Mouse (Mus musculus) myocyte (in vitro differentiated cells): ENCODE data around the gene Camk2b.

Experiments used
- CEBPB ChIP-seq: IDR thresholded peaks from 2 replicates; pipeline ENCODE4 v1.6.1; 2011; ENCODE audit warnings: mild to moderate bottlenecking, moderate library complexity; ENCODE audit not compliant: poor library complexity, insufficient read depth, severe bottlenecking
- MAX ChIP-seq: IDR thresholded peaks from one replicate; pipeline ENCODE4 v1.6.1; 2011; ENCODE audit warnings: low read depth, mild to moderate bottlenecking, control low read depth
- MYOD1 ChIP-seq, 3 experiments: IDR thresholded peaks; one replicate each; pipeline ENCODE4 v1.6.1; 2011; ENCODE audit warnings: control low read depth in 2 of 3, low read depth in 2 of 3, mild to moderate bottlenecking in 2 of 3, moderate library complexity in 1 of 3; ENCODE audit not compliant: insufficient read length in 2 of 3, control insufficient read depth in 1 of 3
- MYOG ChIP-seq, 3 experiments: IDR thresholded peaks; one replicate each; pipeline ENCODE4 v1.6.1; 2011; ENCODE audit warnings: control low read depth in 2 of 3, low read depth in 2 of 3, mild to moderate bottlenecking in 2 of 3; ENCODE audit not compliant: insufficient read length in 2 of 3, control insufficient read depth in 1 of 3, insufficient read depth in 1 of 3
- POLR2A ChIP-seq: IDR thresholded peaks from one replicate; pipeline ENCODE4 v1.6.1; 2011; ENCODE audit warnings: low read depth, mild to moderate bottlenecking, control low read depth, moderate library complexity; ENCODE audit not compliant: insufficient read length
- POLR2AphosphoS2 ChIP-seq: IDR thresholded peaks from one replicate; pipeline ENCODE4 v1.6.1; 2011; ENCODE audit warnings: low read depth, control low read depth; ENCODE audit not compliant: insufficient read length
- TCF12 ChIP-seq: IDR thresholded peaks from one replicate; pipeline ENCODE4 v1.6.1; 2011; ENCODE audit warnings: mild to moderate bottlenecking, control low read depth; ENCODE audit not compliant: poor library complexity, insufficient read depth, severe bottlenecking

DNA sequence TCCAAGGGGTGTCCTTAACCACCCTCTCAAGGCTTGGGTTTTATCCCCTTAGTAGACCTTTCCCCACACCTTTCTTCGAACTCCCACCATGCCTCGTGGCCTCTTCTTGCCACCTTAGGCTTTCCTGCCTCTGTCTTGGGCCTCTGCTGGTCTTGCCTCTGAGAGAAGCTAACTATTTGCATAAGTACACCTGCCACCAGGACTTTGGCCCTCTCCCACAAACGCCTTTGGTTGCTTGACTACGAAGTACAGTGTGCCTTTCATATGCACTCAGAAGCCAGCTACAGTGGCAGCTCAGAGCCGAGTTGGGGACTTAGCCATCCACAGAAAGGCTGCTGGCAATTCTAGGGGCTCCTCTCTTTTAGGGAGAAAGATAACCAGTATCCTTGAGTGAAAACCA is 32.4 kb downstream of the Camk2b start:
- TF ChIP-seq POLR2A (no peak), MAX (no peak), MYOD1 (IDR thresholded peaks at IDR 0.05; ENCODE audit: control insufficient read depth in 1 of 3, insufficient read length in 2 of 3, low read depth in 2 of 3) (no peak), TCF12 (no peak), CEBPB (no peak), POLR2AphosphoS2 (no peak), MYOG (IDR thresholded peaks at IDR 0.05; ENCODE audit: control insufficient read depth in 1 of 3, insufficient read depth in 1 of 3, insufficient read length in 2 of 3, low read depth in 2 of 3) (no peak)
